Mouse (Mus musculus) liver (tissue): ENCODE measurements around the gene Ube2h.
"Not testable (repeated sequence)": the region's sequence is repeated elsewhere in the genome, so short reads cannot be mapped to it uniquely, and the experiment has no call there.

Source experiments
- DNase-seq: peaks from one replicate; pipeline ENCODE4 v3.0.0-alpha.2; 2020; ENCODE audit warnings: mixed read lengths

The Ube2h gene

GRCm38 (mm10) chr6:30242928-30243327, 61.4 kb downstream of the Ube2h start:
- no peak for DNase-seq

- no peak for DNase-seq
Measured at GRCm38 (mm10) chr6:30240105-30240504, 64.2 kb downstream of the Ube2h start.

- no peak for DNase-seq
Measured at GRCm38 (mm10) chr6:30239207-30239606, 65.1 kb downstream of the Ube2h start.

- DNase-seq = no peak
Measured at GRCm38 (mm10) chr6:30238079-30238478, 66.3 kb downstream of the Ube2h start.

GRCm38 (mm10) chr6:30236564-30236963, 67.8 kb downstream of the Ube2h start:
- DNase-seq = peak; percentile 29

GRCm38 (mm10) chr6:30231758-30232293, 72.5 kb downstream of the Ube2h start:
- DNase-seq = no peak

GRCm38 (mm10) chr6:30230246-30230645, 74.1 kb downstream of the Ube2h start:
- no peak for DNase-seq

GRCm38 (mm10) chr6:30228921-30229320, 75.4 kb downstream of the Ube2h start:
- DNase-seq = no peak

- DNase-seq = no peak
Measured at GRCm38 (mm10) chr6:30228353-30228752, 76.0 kb downstream of the Ube2h start.

GRCm38 (mm10) chr6:30226971-30227700, 77.2 kb downstream of the Ube2h start:
- DNase-seq = no peak

- DNase-seq = no peak
Measured at GRCm38 (mm10) chr6:30224693-30225092, 79.6 kb downstream of the Ube2h start.

GRCm38 (mm10) chr6:30222321-30222720, 82.0 kb downstream of the Ube2h start:
- DNase-seq = no peak

GRCm38 (mm10) chr6:30217581-30217980, 86.8 kb downstream of the Ube2h start:
- no peak for DNase-seq

- no peak for DNase-seq
Measured at GRCm38 (mm10) chr6:30212468-30212867, 91.9 kb downstream of the Ube2h start.

- no peak for DNase-seq
Measured at GRCm38 (mm10) chr6:30211641-30212455, 92.5 kb downstream of the Ube2h start.

GRCm38 (mm10) chr6:30210788-30211187, 93.6 kb downstream of the Ube2h start:
- DNase-seq = peak; percentile 77

GRCm38 (mm10) chr6:30208844-30209243, 95.5 kb downstream of the Ube2h start:
- no peak for DNase-seq

GRCm38 (mm10) chr6:30205587-30206202, 98.6 kb downstream of the Ube2h start:
- peak; percentile 83 for DNase-seq

- not testable (repeated sequence) for DNase-seq
Measured at GRCm38 (mm10) chr6:30205180-30205538, 99.2 kb downstream of the Ube2h start.

- DNase-seq = no peak
Measured at GRCm38 (mm10) chr6:30204383-30205179, 99.8 kb downstream of the Ube2h start.

- no peak for DNase-seq
Measured at GRCm38 (mm10) chr6:30196143-30196542, 108.2 kb downstream of the Ube2h start.

GRCm38 (mm10) chr6:30195656-30196055, 108.7 kb downstream of the Ube2h start:
- no peak for DNase-seq

GRCm38 (mm10) chr6:30183624-30184023, 120.7 kb downstream of the Ube2h start:
- no peak for DNase-seq
